Mouse (Mus musculus): ENCODE results near the gene Sv2b.

The Sv2b gene

DNA sequence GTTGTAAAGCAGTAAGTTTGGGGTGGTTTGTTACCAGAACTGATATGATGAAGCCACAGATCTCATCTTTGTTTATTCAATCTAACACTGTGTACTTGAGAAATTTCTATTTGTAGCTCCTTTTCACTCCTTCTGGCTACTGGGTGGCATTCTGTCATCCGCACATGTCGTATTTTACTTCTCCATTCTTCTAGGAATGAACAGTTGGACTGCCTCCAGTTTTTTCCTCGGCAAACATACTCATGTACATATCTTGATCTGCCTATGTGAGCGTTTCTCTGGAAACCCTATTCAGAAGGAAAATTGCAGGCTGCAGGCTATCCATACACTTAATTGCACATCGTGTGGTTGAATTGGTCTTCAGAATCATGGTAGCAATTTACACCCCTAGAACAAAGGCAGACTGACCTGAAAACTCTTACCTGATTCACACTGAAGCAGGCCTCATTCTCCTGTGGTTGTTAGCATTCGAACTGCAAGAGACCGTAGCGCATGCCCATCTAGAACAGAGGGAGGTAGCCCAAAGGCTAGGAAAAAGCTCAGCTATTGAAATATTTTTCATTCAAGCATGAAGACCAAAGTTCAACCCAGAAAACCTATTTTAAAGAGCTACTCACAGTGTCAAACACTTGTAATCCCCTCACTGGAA, 231.4 kb downstream of the Sv2b start:
- DNase-seq = no peak

Measured in cerebellum, postnatal 14 days (tissue).